9 mouse cellular contexts compared by ENCODE assay signal in the genomic region with DNA sequence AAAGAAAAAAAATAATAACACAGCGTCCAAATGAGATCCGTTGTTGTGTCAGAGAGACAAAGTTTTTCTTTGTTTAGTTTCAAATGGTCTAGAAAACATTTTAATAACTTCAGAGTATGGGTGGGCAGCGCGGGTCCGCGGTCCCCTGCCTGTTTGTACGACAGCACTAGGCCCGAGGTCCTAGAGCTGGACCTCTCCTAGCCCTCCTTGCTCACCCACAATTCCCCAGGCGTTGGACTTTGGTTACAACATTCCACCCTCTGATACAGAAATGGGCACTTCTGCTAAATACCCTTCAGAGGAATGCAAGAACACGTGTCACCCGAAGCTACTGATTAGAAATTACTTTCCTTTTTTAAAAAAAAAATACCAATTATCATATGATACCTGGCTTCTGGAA.
DNase-seq lines count a peak whose midpoint lies in the region; ATAC-seq and TF ChIP-seq lines count a peak whose summit lies in the region.
"Had no signal": no experiment of that assay in that cellular context is flagged by ENCODE, and none has a peak within 500 bp of the region (broad histone marks: within the 10 kb centered on the region; RNA-seq: fewer than 3 reads in every experiment).

No protein-coding gene starts in this region.

- peak; percentile 28 for DNase-seq in kidney, adult 18-20 months
- no peak for DNase-seq in kidney, postnatal 10 days
- no peak for DNase-seq in forebrain, postnatal 0 days
- DNase-seq in kidney, adult 9 months: peak; percentile 68
- DNase-seq in frontal cortex, postnatal 25 days (ENCODE audit: low spot score in 2 of 2): no peak
- DNase-seq: thymus, postnatal 36 days had no signal

- H3K36me3 ChIP-seq in forebrain, postnatal 0 days (ENCODE audit: insufficient read depth): no peaks in the 10 kb centered on the region
- H3K36me3 ChIP-seq in midbrain, embryonic 16.5 days (ENCODE audit: control insufficient read depth, insufficient read depth, low read length): no peaks in the 10 kb centered on the region

- H3K4me1 ChIP-seq in forebrain, postnatal 0 days (ENCODE audit: insufficient read depth): peaks cover 15% of the 10 kb centered on the region
- H3K4me1 ChIP-seq in midbrain, embryonic 16.5 days (ENCODE audit: control insufficient read depth, insufficient read depth, low read length): peaks cover 31% of the 10 kb centered on the region

- H3K27me3 ChIP-seq in forebrain, postnatal 0 days (ENCODE audit: insufficient read depth, low read length): 0 out of 2 replicates have a peak, but pooled peaks cover under 1% of the 10 kb centered on the region
- no peaks in the 10 kb centered on the region for H3K27me3 ChIP-seq in midbrain, embryonic 16.5 days (ENCODE audit: control insufficient read depth, insufficient read depth, low read depth, low read length)

- H3K4me2 ChIP-seq in forebrain, postnatal 0 days (ENCODE audit: low read depth): peak overlapping the region; percentile 46; the same call in 1 of the 2 replicates
- H3K4me2 ChIP-seq in midbrain, embryonic 16.5 days (ENCODE audit: low read length): peak overlapping the region; percentile 39; the same call in 1 of the 2 replicates

- no peak overlapping the region for H3K27ac ChIP-seq in forebrain, postnatal 0 days (ENCODE audit: low read depth, low read length)
- H3K27ac ChIP-seq in midbrain, embryonic 16.5 days (ENCODE audit: low read length): no peak overlapping the region

- H3K4me3 ChIP-seq in forebrain, postnatal 0 days (ENCODE audit: low read depth, low read length): no peak overlapping the region
- H3K4me3 ChIP-seq in midbrain, embryonic 16.5 days (ENCODE audit: low read depth, low read length): no peak overlapping the region

- WGBS in forebrain, postnatal 0 days: 22% methylated on average over 11 of the region's 11 CpGs
- 35% methylated on average over 11 of the region's 11 CpGs for WGBS in midbrain, embryonic 16.5 days

- ATAC-seq in forebrain, postnatal 0 days: no peak; the same call in 1 of the 2 replicates
- ATAC-seq in midbrain, embryonic 16.5 days: no peak
- no peak for ATAC-seq in granulocyte monocyte progenitor cell, adult 5-6 weeks (replicated peaks; ENCODE audit: poor library complexity, severe bottlenecking)
- ATAC-seq: lung, postnatal 0 days had no signal

- no peak overlapping the region for H3K9ac ChIP-seq in forebrain, postnatal 0 days
- no peak overlapping the region for H3K9ac ChIP-seq in midbrain, embryonic 16.5 days (ENCODE audit: low read depth, low read length)

- no peaks in the 10 kb centered on the region for H3K9me3 ChIP-seq in forebrain, postnatal 0 days (ENCODE audit: low read length)
- no peaks in the 10 kb centered on the region for H3K9me3 ChIP-seq in midbrain, embryonic 16.5 days (replicated peaks; ENCODE audit: control insufficient read depth, low read length, poor library complexity, severe bottlenecking)

- no peak for TF ChIP-seq CTCF in forebrain, postnatal 0 days (IDR thresholded peaks at IDR 0.05; ENCODE audit: low read depth)

Comparison
In these comparisons a context has a peak if more than half of its experiments do, and no peak if none do; other contexts are left out.
1. DNase-seq: peak in kidney, adult 18-20 months (single experiment) and kidney, adult 9 months (single experiment); none in kidney, postnatal 10 days (single experiment), forebrain, postnatal 0 days (single experiment) and frontal cortex, postnatal 25 days (0 of 2).